Mouse (Mus musculus): ENCODE measurements around the gene Gm3383.
"Not testable (repeated sequence)": the region's sequence is repeated elsewhere in the genome, so short reads cannot be mapped to it uniquely, and the experiment has no call there.

Gm3383 gene

GRCm38 (mm10) chr14:5807882-5808281 is at the start of gene Gm3383:
Gene Gm3383, minus strand, starts transcription at chr14:5807982.
- not testable (repeated sequence) for DNase-seq (ENCODE audit: low read depth in 1 of 2, low spot score in 2 of 2)

GRCm38 (mm10) chr14:5855911-5856310 is 48.1 kb upstream of the Gm3383 start:
- not testable (repeated sequence) for DNase-seq (ENCODE audit: low read depth in 1 of 2, low spot score in 2 of 2)

GRCm38 (mm10) chr14:5830229-5830628 is 22.4 kb upstream of the Gm3383 start, which contains the start of gene Gm3424:
Gene Gm3424, minus strand, starts transcription at chr14:5830329.
- not testable (repeated sequence) for DNase-seq (ENCODE audit: low read depth in 1 of 2, low spot score in 2 of 2)

- DNase-seq (ENCODE audit: low read depth in 1 of 2, low spot score in 2 of 2) = not testable (repeated sequence)
Measured at GRCm38 (mm10) chr14:5812699-5813356, 5.0 kb upstream of the Gm3383 start.

GRCm38 (mm10) chr14:5741477-5741876 is 66.3 kb downstream of the Gm3383 start, which contains the start of gene Gm3373:
Gene Gm3373, minus strand, starts transcription at chr14:5741577.
- not testable (repeated sequence) for DNase-seq (ENCODE audit: low read depth in 1 of 2, low spot score in 2 of 2)

- not testable (repeated sequence) for DNase-seq (ENCODE audit: low read depth in 1 of 2, low spot score in 2 of 2)
Measured at GRCm38 (mm10) chr14:5687357-5687756, 120.4 kb downstream of the Gm3383 start, which contains the start of gene Gm9603. Gene Gm9603, minus strand, starts transcription at chr14:5687457.

GRCm38 (mm10) chr14:5632928-5633327 is 174.9 kb downstream of the Gm3383 start, which contains the start of gene Gm8265:
Gene Gm8265, minus strand, starts transcription at chr14:5633028.
- DNase-seq (ENCODE audit: low read depth in 1 of 2, low spot score in 2 of 2) = not testable (repeated sequence)
